Mouse (Mus musculus) CD4-positive helper T cell, adult 2 months (primary cell): ENCODE measurements around the gene Wdr4.

Source experiments
- DNase-seq: peaks from one replicate; pipeline ENCODE4 v3.0.0-alpha.2; 2012; ENCODE audit warnings: low read depth, missing footprints, low spot score

Wdr4 gene

DNA sequence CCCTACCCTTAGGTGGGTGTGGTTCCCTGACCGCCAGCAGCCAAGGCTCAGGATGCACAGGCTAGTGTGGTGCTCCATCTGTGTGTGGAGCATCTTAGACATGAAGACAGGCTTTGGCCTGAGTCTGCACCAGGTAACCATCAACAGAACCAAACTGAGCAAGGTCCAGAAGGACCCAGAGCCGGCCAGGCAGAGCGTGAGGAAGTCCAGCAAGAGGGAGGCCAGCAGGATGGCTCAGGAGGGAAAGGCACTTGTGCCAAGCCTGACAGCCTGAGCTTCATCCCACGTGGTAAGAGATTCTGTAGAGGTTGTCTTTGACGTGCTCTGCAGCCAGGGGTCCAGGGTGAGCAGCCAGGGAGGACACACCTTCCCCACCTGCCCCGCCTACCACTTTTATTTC, 22.1 kb downstream of the Wdr4 start:
- DNase-seq: no peak

DNA sequence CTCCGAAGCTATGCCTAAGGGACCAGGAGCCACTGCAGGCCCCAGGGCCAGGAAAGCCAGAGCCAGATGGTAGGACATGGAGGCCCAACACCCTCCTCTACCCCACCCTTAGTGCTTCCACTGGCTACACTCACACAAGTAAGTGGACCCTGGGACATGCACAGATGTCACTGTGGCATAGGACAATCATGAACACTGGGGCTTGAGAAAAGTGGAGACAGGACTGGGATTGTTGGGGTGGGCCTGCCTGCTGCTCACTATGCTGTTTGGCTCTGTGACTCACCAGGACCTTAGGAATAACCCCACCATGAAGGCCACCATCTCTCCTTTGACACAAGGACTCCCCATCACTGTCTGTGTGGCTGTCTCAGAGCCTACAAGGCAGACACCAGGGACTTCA, 24.8 kb downstream of the Wdr4 start:
- DNase-seq: no peak

- peak; percentile 68 for DNase-seq
These were observed 27.4 kb downstream of the Wdr4 start for GRCm38 (mm10) chr17:31492416-31492815.

DNA sequence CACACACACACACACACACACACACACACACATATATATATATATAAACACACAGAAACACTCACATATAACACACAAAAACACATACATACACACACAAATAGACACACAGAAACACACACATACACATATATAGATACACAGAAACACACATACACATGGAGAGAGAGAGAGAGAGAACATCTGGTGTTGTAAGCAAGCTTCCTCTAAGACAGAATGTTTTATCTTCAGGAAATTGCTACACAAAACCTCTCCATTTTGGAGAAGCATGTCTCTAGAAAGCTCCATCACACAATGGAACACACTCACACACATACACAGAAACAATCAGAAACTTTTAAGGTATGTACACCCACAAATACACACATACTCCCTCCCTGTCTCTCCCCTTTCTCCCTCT, 28.4 kb downstream of the Wdr4 start:
- no peak for DNase-seq

DNA sequence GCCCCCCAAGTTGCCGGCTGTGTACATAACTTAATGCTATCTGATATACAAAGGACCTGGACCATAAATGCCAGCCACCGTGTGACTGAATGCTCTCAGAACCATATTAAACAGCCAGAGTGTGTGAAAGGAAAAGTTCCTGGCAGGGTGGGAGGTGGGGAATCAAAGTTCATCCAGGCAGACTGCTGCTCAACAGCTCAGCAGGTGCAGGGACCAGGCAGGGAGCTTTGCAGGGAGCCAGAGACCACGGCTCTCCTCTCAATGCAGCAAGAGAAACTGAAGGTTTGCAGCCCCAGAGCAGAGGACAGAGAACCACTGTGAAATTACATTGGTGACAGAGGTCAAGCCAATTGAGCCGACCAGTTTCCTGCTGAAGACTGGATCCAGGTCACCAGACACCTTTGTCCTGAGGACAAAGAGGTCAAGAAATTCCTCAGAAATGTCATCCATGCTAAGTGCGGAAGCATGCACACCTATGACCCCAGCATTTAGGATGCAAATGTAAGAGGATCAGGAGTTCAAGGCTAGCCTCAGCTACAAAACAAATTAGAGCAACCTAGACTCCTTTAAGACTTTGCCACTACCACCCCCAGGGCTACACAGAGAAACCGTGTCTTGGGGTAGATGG, 32.2 kb downstream of the Wdr4 start:
- no peak for DNase-seq

DNA sequence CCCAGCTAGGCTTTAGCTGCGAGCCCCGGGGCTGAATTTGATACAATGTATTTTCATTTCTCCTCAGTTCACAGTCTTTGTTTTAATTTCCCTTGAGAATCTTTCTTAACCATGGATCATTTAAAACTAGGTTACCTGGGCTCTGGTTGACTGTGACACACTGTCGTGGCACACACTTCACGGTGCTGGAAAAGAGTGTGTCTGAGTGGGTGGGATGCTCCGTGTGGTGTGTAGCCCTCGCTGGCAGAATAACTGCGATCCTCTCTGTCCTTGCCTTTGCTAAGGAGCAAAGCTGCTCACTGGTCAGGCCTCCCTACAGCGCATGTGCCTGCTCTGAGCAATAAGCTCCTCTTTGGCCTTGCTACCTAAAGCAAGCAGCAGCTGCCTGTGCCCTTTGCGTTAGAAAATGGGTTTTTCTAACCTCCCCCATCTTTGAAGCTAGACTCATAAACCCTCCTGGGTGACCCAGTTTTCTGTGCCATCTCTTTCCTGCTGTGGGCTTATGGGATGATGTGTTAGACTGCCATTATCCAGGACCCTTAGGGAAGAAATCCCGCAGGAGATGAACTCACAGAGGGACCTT, 33.1 kb downstream of the Wdr4 start:
- no peak for DNase-seq

DNA sequence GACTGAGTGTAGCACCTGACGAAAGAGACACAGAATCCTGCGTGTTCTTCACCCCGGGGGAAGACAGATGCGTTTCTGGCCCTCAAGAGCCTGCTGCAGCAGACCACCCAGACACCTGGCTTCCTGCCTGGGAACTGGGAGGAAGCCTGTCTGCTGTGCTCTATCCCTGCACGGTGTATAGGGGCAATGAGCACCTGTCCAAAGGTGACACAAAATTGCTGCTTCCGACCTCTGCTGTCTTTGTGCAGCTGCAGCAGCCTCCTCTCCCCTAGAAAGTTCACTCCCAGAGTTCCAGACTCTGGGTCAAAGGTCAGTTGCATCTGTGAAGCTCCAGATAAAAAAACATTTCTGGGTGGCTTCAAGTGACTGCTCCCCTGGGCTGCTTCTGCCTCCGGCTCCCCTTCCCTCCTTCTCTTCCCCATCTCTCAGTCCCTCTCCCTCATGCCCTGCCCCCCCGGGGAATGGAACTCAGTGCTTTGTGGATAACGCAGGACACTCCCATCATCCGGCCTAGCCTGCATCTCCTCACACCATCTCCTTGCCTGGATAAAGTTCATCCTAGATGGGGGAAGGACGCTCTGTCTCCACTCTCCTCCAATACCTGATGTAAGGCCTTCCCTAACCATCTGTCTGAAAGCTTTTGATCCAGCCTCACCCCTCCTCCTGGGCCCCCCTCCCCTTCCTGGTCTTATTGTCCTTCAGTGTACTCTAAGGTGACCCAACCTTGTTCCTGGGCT, 40.5 kb downstream of the Wdr4 start:
- DNase-seq: no peak

- DNase-seq: no peak
These were observed 41.2 kb downstream of the Wdr4 start for GRCm38 (mm10) chr17:31478606-31479005.

DNA sequence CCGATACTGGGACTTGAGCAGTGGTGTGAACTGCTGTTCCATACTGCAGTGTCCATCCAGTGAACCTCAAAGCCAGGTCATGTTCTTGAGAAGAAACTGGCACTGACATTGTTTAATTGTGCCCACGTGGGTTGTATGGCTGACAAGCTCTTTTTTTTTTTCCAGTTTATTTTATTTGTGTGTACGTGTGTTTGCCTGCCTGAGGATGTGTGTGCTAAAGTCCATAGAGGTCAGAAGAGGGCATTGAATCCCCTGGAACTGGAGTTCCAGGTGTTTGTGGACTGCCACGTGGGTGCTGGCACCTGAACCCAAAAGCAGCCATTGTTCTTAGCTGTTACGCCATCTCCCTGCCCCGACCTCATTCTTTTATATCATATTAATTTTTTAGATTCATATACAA, 45.4 kb downstream of the Wdr4 start:
- no peak for DNase-seq

DNA sequence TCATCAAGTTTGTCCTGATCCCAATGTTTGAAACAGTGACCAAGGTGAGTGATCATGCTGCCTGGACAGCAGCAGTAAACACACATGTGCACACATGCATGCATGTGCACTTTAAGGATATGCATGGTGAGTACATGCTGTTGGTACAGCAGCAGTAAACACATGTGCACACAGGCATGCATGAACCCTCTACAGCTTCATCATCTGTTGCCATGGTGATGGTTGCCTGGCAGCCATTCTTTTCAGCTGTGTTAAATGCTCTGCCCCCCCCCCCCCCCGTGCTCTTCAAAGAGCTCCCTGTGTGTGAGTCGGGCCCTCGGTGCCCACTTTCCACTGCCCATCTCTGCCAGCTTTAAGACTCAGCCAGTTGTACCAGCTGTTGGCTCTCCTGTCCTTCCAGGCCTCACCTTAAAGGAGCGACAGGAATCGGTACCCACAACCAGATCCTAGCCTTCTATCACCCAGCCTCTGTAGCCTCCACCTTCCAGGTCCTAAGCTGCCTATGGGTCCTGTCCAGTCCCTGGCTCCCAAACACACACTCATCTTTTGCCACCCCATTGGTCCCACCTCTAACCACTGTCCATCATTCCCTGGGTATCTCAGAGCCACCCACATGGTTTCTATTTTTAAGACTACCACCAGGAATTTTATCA, 48.9 kb downstream of the Wdr4 start:
- no peak for DNase-seq

DNA sequence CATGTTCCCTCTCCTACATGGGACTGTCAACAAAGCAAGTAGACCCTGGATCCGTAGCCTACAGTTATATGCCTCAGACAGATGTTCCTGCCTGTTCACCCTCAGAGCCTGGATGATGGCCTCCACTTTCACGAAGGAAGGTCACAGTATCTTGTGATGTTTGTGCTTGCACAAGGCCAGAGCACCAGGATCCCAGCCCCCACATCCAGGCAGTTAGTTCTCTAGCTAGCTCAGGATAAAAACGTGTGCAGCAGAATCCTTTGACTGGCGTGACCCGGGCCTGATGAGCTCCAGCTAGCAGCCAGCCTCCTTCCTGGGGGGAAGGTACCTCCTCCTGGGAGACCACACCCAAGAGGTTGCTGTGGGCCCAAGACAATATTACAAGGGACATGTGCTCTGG, 51.3 kb downstream of the Wdr4 start:
- no peak for DNase-seq

GRCm38 (mm10) chr17:31466854-31467253, 52.9 kb downstream of the Wdr4 start:
- DNase-seq: peak; percentile 10

DNA sequence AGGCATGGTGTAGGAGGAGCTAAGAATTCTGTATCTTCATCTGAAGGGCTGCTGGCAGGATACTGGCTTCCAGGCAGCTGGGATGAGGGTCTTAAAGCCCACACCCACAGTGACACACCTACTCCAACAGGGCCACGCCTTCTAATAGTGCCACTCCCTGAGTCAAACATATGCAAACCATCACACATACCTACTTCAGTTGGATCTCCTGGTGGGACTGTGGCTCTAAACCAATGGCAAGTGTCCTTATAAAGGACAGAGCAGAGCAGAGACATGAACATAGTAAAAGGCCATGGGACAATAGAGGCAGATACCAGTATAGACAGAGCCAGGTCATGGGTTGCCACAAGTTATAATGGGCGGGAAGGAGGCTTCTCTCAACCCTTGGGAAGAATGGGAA, 57.3 kb downstream of the Wdr4 start:
- DNase-seq: no peak

GRCm38 (mm10) chr17:31460416-31460815, 59.4 kb downstream of the Wdr4 start:
- no peak for DNase-seq

- DNase-seq: no peak
These were observed 62.8 kb downstream of the Wdr4 start for GRCm38 (mm10) chr17:31456723-31457567.

DNA sequence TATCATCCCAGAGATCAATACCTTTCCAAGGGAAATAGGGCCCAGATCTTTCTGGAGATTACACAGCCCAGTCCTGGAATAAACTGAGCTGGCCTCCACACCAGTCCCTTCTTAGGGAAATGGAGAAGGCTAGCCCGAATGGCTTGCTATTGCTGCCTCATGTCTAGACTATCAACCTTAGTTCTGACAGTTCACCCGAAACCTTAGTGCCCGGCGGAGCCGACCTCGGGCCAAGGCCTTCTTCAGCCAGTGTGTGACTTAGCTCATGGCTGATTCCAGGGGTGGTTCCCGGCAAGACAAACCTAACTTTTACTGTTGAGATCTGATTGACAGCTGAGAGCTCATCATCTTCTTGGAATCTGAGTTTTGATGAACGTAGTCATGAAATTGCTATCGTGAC, 65.7 kb downstream of the Wdr4 start:
- DNase-seq: no peak

DNA sequence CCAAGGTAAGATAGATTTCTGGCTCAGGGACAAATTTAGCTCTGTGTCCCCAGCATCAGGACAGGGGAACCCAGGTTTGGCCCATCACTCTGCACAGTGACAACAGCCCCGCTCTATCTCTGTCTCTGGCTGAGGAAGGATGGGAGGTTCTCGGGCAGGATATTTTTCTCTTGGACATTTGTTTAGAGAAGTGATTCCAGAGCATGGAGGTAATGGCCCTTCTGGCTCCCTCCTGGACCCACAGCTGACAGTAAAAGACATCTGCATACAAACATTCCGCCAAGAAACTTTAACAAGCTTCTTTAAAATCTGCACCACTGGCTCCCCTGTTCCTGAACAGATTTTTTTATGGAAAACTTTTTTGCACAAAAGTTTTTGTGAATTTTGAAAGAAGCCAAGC, 66.3 kb downstream of the Wdr4 start:
- no peak for DNase-seq

GRCm38 (mm10) chr17:31452816-31453215, 67.0 kb downstream of the Wdr4 start:
- DNase-seq: no peak

- no peak for DNase-seq
These were observed 68.5 kb downstream of the Wdr4 start for GRCm38 (mm10) chr17:31451179-31451708.

- DNase-seq: no peak
These were observed 69.6 kb downstream of the Wdr4 start for GRCm38 (mm10) chr17:31450206-31450605.

DNA sequence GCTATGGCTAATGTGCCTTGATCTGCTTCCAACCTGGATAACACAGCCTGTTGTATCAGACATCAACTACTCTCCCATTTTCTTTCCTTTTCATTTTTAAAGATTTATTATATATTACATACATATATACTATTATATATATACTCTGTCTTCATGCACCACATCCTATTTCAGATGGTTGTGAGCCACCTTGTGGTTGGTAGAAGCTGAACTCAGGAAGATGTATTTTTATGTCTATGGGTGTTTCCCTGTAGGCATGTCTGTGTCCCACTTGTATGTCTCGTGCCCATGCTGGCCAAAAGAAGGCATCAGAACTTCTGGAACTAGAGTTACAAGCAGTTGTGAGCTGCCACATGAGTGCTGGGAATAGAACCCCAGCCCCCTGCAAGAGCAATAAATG, 71.3 kb downstream of the Wdr4 start:
- peak; percentile 20 for DNase-seq
